Mouse (Mus musculus): ENCODE measurements around the gene Efna2.
A peak's percentile ranks its signal among the peaks of the same experiment; 100 is the strongest.

The Efna2 gene

GRCm38 (mm10) chr10:80179068-80180051 lies at the start of gene Efna2:
TSS of gene Efna2 (plus strand) at chr10:80179482.
- DNase-seq, result peak; percentile 59

GRCm38 (mm10) chr10:80129846-80130245 lies 49.4 kb upstream of the Efna2 start:
- peak; percentile 85 for DNase-seq

- DNase-seq, result no peak
These were observed 48.8 kb upstream of the Efna2 start for GRCm38 (mm10) chr10:80130403-80131031.

GRCm38 (mm10) chr10:80131316-80131951 lies 47.8 kb upstream of the Efna2 start:
- no peak for DNase-seq

GRCm38 (mm10) chr10:80131952-80132350 lies 47.3 kb upstream of the Efna2 start:
- DNase-seq, result no peak

GRCm38 (mm10) chr10:80133226-80133849 lies 45.9 kb upstream of the Efna2 start:
- DNase-seq, result no peak

- no peak for DNase-seq
These were observed 44.9 kb upstream of the Efna2 start for GRCm38 (mm10) chr10:80134421-80134820.

- no peak for DNase-seq
These were observed 44.1 kb upstream of the Efna2 start for GRCm38 (mm10) chr10:80135161-80135560.

- no peak for DNase-seq
These were observed 43.6 kb upstream of the Efna2 start for GRCm38 (mm10) chr10:80135641-80136040.

GRCm38 (mm10) chr10:80136179-80136951 lies 42.9 kb upstream of the Efna2 start:
- no peak for DNase-seq

GRCm38 (mm10) chr10:80136952-80137625 lies 42.2 kb upstream of the Efna2 start:
- DNase-seq, result peak; percentile 71

GRCm38 (mm10) chr10:80137626-80138552 lies 41.4 kb upstream of the Efna2 start:
- peak; percentile 77 for DNase-seq

- peak; percentile 71 for DNase-seq
These were observed 40.5 kb upstream of the Efna2 start, which contains the start of gene Atp5d for GRCm38 (mm10) chr10:80138553-80139438. TSS of gene Atp5d (plus strand) at chr10:80138632.

- peak; percentile 81 for DNase-seq
These were observed 39.9 kb upstream of the Efna2 start for GRCm38 (mm10) chr10:80139439-80139775.

- DNase-seq, result no peak
These were observed 39.2 kb upstream of the Efna2 start for GRCm38 (mm10) chr10:80139975-80140665.

GRCm38 (mm10) chr10:80140666-80141035 lies 38.6 kb upstream of the Efna2 start, which contains the start of gene Cbarp:
TSS of gene Cbarp (minus strand) at chr10:80140835.
- DNase-seq, result no peak

- DNase-seq, result peak; percentile 98
These were observed 38.0 kb upstream of the Efna2 start for GRCm38 (mm10) chr10:80141243-80141642.

GRCm38 (mm10) chr10:80141786-80142529 lies 37.3 kb upstream of the Efna2 start:
- peak; percentile 98 for DNase-seq

Measured in cerebellum, adult 9-10 months (tissue).